Mouse (Mus musculus) urinary bladder, adult 18-20 months (tissue): ENCODE data around the gene Eef2k.
"Not testable (repeated sequence)": the region's sequence is repeated elsewhere in the genome, so short reads cannot be mapped to it uniquely, and the experiment has no call there.

Source experiments
- DNase-seq, 2 experiments: peaks; one replicate each; pipeline ENCODE4 v3.0.0; 2022; ENCODE audit warnings: low spot score in 2 of 2, mixed read lengths in 2 of 2

The Eef2k gene

DNA sequence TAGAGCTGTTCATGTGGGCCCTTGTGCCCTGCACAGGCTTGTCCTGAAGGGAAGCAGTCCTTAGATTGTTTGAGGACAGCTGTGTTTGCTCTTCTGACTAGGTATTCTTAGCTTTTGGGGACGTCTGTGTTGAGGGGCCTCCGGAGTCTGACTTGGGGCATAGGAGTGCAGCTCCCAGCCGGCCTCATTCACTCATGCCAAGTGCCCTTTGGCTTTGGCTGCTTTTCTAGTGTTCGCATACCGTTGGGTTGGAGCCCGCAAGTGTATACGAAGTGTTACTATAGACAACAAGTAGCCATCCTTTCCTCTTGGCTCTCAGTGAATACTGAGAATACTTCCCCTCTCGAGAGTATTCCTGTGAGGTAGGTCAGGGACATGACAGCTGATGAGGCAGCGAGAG is 95.6 kb downstream of the Eef2k start:
- DNase-seq: no peak

DNA sequence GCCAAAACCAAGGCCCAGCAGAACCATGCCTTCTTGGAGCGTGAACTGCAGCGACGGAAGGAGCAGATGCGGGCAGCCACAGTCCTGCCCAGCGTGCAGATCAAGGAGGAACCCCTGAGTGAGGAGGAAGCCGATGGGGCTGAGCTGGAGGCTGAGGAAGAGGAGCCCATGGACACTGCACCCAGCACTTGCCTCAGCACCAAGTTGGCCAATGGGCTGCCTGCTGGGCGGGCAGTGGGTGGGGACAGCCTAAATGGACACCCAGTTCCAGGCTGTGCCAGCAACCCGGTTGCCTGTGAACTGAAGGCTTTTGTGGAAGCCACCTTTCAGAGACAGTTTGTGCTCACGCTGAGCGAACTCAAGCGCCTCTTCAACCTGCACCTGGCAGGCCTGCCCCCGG is 97.7 kb downstream of the Eef2k start:
- DNase-seq: no peak

DNA sequence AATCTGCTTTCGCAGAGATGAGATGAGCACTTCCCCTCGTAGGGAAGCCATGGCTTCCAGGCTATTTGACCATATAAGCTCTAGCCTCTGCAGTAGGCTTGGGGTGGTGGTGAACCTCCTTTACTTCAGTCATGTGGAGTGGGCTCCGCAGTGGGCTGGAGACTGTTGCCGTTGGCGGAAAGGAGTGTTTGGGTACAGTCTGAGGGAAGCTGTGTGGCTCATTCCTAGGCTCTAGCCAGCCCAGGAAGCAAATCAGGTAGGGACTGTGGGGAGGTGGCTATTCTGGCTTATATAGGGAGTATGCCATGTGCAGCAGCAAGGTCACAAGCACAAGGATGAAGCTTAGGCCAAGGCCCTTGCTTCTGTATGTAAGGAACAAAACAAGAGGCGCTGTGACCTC is 98.6 kb downstream of the Eef2k start:
- DNase-seq: no peak

DNA sequence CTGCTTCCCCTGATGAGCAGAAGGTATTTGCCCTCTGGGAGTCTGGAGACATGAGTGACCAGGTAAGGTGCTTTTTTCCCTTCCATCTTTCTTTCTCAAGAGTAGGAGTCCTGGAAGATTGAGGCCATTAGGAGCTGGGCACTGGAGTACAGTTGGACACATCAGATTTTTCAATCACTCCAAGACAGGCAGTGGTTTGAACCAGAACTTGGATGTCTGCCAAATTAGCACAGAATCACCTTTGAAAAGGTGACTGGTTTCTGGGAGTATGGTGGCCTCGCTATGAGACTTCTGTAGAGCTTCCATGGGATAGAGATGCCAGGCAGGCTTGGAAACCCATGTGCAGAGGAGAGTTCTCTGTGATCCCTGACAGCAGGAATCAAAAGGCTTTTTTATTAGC is 99.9 kb downstream of the Eef2k start:
- DNase-seq: no peak

DNA sequence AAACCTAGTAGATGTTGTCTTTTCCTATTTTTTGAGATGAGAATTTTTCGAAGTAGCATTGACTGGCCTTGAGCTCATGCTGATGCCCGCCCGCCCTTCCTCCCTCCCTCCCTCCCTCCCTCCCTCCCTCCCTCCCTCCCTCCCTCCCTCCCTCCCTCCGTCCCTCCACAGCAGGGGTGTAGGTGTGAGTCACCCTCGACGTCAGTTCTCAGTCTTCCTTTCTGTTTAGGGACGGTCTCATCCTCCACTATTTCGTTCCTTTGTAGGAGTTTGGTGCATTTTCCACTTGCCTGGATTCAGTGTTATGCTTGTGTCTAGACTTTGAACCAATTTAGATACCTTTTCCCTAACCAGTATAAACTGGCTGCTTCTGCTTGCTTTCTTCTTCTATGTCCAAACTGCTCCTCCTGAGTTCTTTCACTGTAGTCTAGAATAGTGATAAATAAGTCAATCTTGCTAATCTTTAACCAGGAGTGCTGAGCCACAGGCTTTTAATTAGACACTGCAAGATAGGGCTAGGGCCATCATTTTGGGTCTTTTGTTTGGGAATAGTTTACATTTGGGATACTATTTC is 101.4 kb downstream of the Eef2k start:
- DNase-seq: no peak

DNA sequence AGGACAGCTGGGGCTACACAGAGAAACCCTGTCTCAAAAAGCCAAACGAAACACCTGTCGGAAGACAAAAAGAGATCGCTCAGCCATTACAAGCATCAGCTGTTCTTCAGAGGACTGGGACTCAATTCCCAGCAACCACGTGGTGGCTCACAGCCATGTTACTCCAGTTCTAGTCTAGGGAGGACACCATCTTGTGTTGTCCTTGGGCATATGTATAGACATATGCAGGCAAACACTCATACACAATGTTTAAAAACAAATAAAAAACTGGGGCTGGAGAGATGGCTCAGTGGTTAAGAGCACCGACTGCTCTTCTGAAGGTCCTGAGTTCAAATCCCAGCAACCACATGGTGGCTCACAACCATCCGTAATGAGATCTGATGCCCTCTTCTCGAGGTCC is 111.0 kb downstream of the Eef2k start:
- not testable (repeated sequence) for DNase-seq
